Mouse (Mus musculus) heart, postnatal 36 days (tissue): ENCODE data around the gene Mndal. TPM values are rescaled to one million over a fixed set of nuclear protein-coding genes. Genes with fewer than 3 reads are reported as not detected.
A peak's percentile ranks its signal among the peaks of the same experiment; 100 is the strongest.
"Not testable (repeated sequence)": the region's sequence is repeated elsewhere in the genome, so short reads cannot be mapped to it uniquely, and the experiment has no call there.

ENCODE experiments used
- DNase-seq, 2 experiments: peaks; one replicate each; pipeline ENCODE4 v3.0.0; 2021 to 2022
- intact Hi-C: fragments of 180-260 bp; cut with DNase I; formaldehyde crosslinking; loops from one replicate; pipeline ENCODE4 v1.15.1; 2025
- total RNA-seq, 2 experiments: library from RNA; stranded (reverse); gene quantifications; 2 replicates each; pipeline ENCODE4 v1.2.3; 2021

Mndal gene
- 10 to 100 TPM; 13.3 to 16.8 TPM for total RNA-seq

DNA sequence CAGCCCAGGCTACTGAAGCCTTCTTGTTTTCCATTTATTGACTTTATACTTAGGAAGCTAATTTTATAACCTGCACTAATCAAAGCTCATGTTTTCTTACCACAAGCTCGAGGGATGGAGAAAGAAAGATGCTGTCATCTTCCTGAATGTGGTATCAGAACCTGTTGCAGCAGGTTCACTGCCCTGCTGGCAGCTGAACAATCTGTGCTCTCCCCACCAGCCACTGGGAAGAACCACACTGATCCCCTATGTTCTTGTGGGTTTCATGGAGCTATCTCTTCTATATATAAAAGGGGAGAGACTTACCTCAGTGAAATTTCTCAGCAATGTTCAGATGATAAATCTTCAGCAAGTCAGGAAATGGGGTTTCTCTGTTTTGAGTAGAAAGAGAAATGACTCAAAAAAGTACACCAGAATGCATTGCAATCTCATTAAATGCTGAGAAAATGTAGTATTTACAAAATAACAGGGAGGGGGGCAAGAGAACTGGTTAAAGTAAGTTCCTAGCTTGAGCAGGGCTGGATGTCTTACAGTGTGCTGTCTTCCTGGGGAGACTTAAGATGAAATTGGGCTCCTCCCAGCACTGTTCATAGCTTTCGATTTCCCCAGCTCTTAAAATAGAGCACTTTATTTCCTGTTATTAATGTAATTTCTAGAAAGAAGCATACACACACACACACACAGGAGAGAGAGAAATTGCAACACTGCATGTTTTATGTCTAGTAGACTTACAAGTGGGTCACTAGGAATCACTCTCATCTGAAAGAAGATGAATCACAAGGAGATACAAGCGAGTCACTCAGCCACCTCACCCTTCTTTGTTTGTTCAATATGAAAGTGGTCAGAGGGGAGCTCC lies at the start of gene Mndal, which contains the start of gene Ifi203:
Gene Mndal (minus strand): TSS at position 568 of the 856 bp plus-strand sequence.
Gene Ifi203 (minus strand): TSS at position 749 of the 856 bp plus-strand sequence.
- peak in 1 of 2 experiments; percentile 21 for DNase-seq

GRCm38 (mm10) chr1:173982694-173983305 lies 40.5 kb upstream of the Mndal start, which contains the start of gene Ifi202b:
Ifi202b (minus strand) TSS chr1:173982744.
- intact Hi-C loops, DNase-seq: not testable (repeated sequence)

More for the DNA sequence above, at the start of gene Mndal, which contains the start of gene Ifi203:
- intact Hi-C loops, result loop anchor here (5.0 to 10.0 kb wide), 2 partner anchors 65 to 137 kb away; no protein-coding TSS in a partner anchor

DNA sequence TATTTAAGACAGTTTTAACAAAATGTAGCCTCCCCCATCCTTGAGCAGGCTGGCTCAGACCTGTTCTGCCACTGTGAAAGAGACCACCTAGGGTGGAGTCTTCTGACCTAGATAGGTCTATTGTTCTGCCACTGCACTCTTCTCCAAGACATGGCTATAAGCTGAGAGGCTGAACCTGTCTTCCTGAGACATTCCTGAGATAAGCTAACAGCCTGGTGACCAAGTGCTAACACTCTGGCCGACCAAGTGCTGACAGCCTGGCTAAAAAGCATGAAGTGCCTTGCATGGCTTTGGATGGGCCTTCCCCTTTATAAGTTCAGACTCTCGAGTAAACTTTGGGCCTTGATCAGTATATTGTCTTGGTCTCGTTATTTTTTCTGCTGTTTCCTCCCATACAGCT lies 38.7 kb upstream of the Mndal start:
- intact Hi-C loops, DNase-seq: not testable (repeated sequence)

GRCm38 (mm10) chr1:173977622-173978021 lies 35.3 kb upstream of the Mndal start:
- DNase-seq, result no peak
- intact Hi-C loops, result no loop called here

DNA sequence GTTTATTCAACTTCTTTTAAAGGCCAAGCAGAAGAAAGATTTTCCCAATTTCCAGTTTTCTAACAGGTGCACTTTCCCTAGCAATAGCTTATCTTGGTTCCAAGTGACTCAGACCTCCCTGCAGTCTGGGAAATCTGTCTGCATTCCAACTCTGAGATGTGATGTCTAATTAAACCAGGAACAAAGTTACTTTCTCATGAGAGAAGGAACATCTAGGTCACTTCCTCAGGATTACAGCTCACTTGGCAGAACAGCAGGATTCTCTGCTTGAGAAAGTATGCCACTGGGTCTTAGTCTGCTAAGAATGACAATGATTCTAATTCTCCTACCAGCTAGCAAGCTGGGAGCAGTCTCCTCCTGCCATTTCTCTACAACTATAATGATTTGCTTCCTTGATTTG lies 30.8 kb upstream of the Mndal start:
- no peak for DNase-seq
- intact Hi-C loops, result no loop called here

DNA sequence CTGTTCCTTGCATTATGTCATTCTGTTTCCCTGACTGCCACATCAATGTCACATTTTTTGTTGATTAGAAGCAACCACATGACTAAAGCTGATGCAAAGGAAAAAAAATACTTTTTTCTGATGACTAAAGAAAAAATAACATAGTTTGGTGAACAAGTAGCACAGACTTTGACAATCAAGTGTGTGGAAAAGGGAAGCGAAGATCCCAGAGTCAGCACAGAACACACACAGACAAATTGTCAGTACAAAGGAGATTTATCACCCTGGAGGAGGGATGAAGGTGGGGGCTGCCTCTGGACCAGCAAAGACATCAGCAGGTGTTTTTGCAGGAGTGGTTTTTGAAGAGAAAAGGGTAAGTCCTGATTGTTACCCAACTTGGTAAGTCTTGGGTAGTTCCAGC lies 19.2 kb upstream of the Mndal start:
- DNase-seq, intact Hi-C loops: not testable (repeated sequence)

- intact Hi-C loops, DNase-seq: not testable (repeated sequence)
These were observed 17.7 kb upstream of the Mndal start for GRCm38 (mm10) chr1:173959998-173960397.

DNA sequence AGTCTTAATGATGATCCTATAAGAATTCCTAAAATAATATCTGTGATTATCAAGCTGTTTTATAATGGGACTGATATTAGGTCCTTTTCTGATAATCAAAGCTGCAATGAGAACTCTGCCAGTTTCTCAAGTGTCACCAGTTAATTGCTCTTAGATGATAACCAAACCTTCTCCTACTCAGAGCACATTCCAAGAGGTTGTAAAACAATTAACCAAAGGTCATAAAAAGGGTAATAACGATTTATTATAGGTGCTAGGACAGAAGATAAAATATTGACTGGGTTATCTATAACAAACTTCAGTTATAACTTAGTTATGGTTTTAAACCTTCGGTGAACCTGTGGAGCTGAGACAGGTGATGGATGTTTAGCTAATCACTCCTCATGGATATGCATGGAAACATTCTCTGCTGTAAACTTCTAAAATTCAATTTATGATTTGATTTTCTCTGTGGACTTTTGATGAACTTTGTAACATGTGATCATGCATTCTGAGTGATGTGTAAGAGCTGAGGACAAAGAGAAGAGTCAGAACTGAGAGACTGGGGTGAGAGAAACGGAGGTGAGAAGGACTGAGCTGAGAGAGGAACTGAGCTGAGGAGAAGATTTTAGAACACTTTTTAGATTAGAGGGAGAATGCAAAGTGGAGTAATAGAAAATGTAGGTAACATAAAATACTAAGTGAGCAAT lies 13.7 kb upstream of the Mndal start:
- intact Hi-C loops, result not testable (repeated sequence)

GRCm38 (mm10) chr1:173955071-173955796 lies 12.9 kb upstream of the Mndal start:
- intact Hi-C loops, result no loop called here
- DNase-seq, result no peak

More for the DNA sequence above, 13.7 kb upstream of the Mndal start:
- not testable (repeated sequence) for DNase-seq

DNA sequence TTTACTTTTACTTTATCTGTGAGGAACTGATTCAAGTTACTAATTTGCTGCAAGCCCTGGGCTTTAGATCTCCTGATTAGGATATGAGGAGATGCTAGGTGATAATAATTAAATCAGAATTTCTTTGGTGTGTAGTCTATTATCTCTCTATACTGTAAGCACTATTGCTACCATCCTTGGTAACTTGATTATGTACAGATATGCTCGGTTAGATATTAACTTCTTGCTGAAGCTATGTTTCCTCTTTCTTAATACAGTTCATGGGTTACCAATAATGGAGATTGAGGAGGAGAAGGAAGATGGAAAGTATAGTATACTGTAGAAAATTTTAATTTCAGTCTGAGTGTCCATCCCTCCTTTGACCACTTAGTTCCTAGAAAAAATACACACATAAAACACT lies 11.3 kb upstream of the Mndal start:
- no peak for DNase-seq
- intact Hi-C loops, result no loop called here

DNA sequence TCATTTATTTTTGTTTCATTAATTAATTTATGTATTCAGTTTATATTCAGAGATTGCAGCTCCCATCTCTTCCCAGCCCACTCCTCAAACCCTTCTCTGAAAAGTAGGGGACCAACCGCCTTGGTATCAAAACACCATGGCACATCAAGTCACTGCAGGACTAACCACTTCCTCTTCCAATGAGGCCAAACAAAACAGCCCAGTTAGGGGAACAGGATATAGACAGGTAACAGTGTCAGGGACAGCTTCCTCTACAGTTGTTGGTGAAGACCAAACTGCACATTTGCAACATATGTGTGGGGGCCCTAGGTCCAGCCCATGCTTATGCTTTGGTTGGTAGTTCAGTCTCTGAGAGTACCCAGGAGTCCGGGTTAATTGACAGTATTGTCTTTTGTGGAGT lies 6.8 kb upstream of the Mndal start:
- intact Hi-C loops, result loop anchor here (10.0 kb wide), 1 partner anchor 144 kb away; no protein-coding TSS in a partner anchor

DNA sequence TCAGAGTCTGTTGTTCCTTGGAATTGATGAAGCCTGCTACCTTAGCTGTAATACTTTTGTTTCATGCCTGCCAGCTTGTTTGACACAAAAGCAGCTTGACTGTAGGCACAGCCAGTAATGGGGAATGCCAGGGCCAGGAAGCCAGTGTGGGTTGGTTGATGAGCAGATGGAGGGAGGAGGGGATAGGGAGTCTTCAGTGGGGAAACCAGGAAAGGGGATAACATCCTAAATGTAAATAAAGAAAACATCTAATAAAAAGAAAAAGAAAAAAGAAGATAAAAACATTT lies 432 bp upstream of the Mndal start:
- intact Hi-C loops, result loop anchor here (5.0 to 10.0 kb wide), 2 partner anchors 65 to 138 kb away; no protein-coding TSS in a partner anchor
- peak in 1 of 2 experiments; percentile 6 for DNase-seq

More for the DNA sequence above, 6.8 kb upstream of the Mndal start:
- DNase-seq, result not testable (repeated sequence)

- intact Hi-C loops, result loop anchor here (5.0 to 10.0 kb wide), 2 partner anchors 64 to 137 kb away; no protein-coding TSS in a partner anchor
These were observed 769 bp downstream of the Mndal start for GRCm38 (mm10) chr1:173941522-173941921.

GRCm38 (mm10) chr1:173919279-173919678 lies 23.0 kb downstream of the Mndal start:
- DNase-seq, intact Hi-C loops: not testable (repeated sequence)

More at GRCm38 (mm10) chr1:173941522-173941921, 769 bp downstream of the Mndal start:
- not testable (repeated sequence) for DNase-seq

DNA sequence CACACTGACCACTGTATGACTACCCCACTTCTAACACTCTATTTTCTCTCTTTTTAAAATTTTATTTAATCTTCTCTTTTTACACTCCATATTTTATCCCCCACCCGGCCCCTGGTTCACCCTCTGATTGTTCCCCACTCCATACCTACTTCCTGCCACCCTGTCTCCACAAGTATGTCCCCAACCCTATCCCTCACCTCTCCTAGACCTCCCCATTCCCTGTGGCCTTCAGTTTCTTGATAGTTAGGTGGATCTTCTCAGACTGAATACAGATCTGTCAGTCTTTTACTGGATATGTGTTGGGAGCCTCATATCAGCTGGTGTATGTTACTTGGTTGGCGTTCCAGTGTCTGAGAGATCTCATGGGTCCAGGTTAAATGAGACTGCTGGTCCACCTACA lies 27.7 kb downstream of the Mndal start:
- intact Hi-C loops, result no loop called here
- DNase-seq, result no peak

- intact Hi-C loops, result loop anchor here (2.0 kb wide), 1 partner anchor 33 kb away; no protein-coding TSS in a partner anchor
- peak in 1 of 2 experiments; percentile 40 for DNase-seq
These were observed 29.0 kb downstream of the Mndal start for GRCm38 (mm10) chr1:173913256-173913791.

- intact Hi-C loops, result loop anchor here (2.0 kb wide), 1 partner anchor 32 kb away; no protein-coding TSS in a partner anchor
- DNase-seq, result peak; percentile 23 to 36
These were observed 29.6 kb downstream of the Mndal start, which contains the start of gene Ifi211 for GRCm38 (mm10) chr1:173912548-173913255. Ifi211 (minus strand) TSS chr1:173913046.

GRCm38 (mm10) chr1:173911808-173912464 lies 30.4 kb downstream of the Mndal start:
- no peak for DNase-seq
- intact Hi-C loops, result loop anchor here (2.0 kb wide), 1 partner anchor 31 kb away; no protein-coding TSS in a partner anchor
